In the genomic region with DNA sequence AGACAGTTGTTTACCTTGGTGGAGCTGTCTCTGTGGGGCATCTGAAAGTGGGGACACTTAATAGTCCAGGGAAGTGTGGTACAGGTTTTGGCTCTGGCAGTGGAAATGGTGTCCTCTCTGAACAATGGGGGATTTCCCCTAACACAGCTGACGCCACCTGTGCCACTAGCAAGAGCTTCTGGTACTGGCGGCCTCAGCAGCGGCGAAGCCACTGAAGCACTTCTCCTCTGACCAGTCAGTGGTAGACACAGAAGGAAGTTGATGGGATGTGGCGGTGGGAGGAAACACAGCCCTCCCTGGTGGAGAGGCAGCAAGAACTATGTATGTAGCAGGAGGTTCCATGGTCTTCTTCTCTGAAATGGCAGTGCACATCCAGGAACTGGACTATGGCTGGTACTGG, we compare ENCODE assay signal across 27 mouse cellular contexts. TPM values are rescaled to one million over a fixed set of nuclear protein-coding genes. Genes with fewer than 3 reads are reported as not detected.
DNase-seq lines count a peak whose midpoint lies in the region; ATAC-seq and TF ChIP-seq lines count a peak whose summit lies in the region.
"Had no signal": no experiment of that assay in that cellular context is flagged by ENCODE, and none has a peak within 500 bp of the region (broad histone marks: within the 10 kb centered on the region; RNA-seq: fewer than 3 reads in every experiment).

No protein-coding gene starts in this region.

- H3K4me2 ChIP-seq in liver, postnatal 0 days (ENCODE audit: low read depth, low read length): no peak overlapping the region
- H3K4me2 ChIP-seq in liver, embryonic 12.5 days: no peak overlapping the region
- H3K4me2 ChIP-seq: embryonic facial prominence, embryonic 13.5 days; forebrain, embryonic 12.5 days; forebrain, embryonic 15.5 days; heart, embryonic 11.5 days; hindbrain, embryonic 13.5 days had no signal

- H3K36me3 ChIP-seq in liver, postnatal 0 days (replicated peaks; ENCODE audit: insufficient read depth, low read length): peaks cover 62% of the 10 kb centered on the region
- H3K36me3 ChIP-seq in liver, embryonic 12.5 days: peaks cover 65% of the 10 kb centered on the region

- no peaks in the 10 kb centered on the region for H3K9me3 ChIP-seq in liver, postnatal 0 days (ENCODE audit: low read length)
- no peaks in the 10 kb centered on the region for H3K9me3 ChIP-seq in liver, embryonic 12.5 days (replicated peaks)
- H3K9me3 ChIP-seq: embryonic facial prominence, embryonic 10.5 days; embryonic facial prominence, embryonic 13.5 days; forebrain, embryonic 12.5 days; forebrain, embryonic 15.5 days; hindbrain, embryonic 10.5 days; hindbrain, embryonic 13.5 days had no signal

- intact Hi-C loops in gastrocnemius, postnatal 36 days (cut with DNase I): no loop called here

- TF ChIP-seq EP300 in liver, postnatal 0 days (IDR thresholded peaks at IDR 0.05; ENCODE audit: low read depth): no peak

- H3K4me3 ChIP-seq in liver, postnatal 0 days (ENCODE audit: low read depth, low read length): no peak overlapping the region
- H3K4me3 ChIP-seq in liver, embryonic 12.5 days: no peak overlapping the region
- H3K4me3 ChIP-seq: embryonic facial prominence, embryonic 10.5 days; embryonic facial prominence, embryonic 13.5 days; erythroblast, embryonic 14.5 days; forebrain, embryonic 12.5 days; forebrain, embryonic 15.5 days; hindbrain, embryonic 10.5 days; hindbrain, embryonic 13.5 days had no signal

- H3K9ac ChIP-seq in liver, postnatal 0 days (replicated peaks): no peak overlapping the region
- H3K9ac ChIP-seq in liver, embryonic 12.5 days: no peak overlapping the region
- H3K9ac ChIP-seq: embryonic facial prominence, embryonic 13.5 days; forebrain, embryonic 12.5 days; forebrain, embryonic 15.5 days; hindbrain, embryonic 13.5 days had no signal

- H3K27ac ChIP-seq in liver, postnatal 0 days (ENCODE audit: low read depth): no peak overlapping the region
- H3K27ac ChIP-seq in liver, embryonic 12.5 days: no peak overlapping the region
- H3K27ac ChIP-seq: embryonic facial prominence, embryonic 10.5 days; embryonic facial prominence, embryonic 13.5 days; forebrain, embryonic 12.5 days; forebrain, embryonic 15.5 days; hindbrain, embryonic 10.5 days; hindbrain, embryonic 13.5 days had no signal

- no peaks in the 10 kb centered on the region for H3K27me3 ChIP-seq in liver, postnatal 0 days (ENCODE audit: insufficient read depth, low read length)
- no peaks in the 10 kb centered on the region for H3K27me3 ChIP-seq in liver, embryonic 12.5 days (replicated peaks)
- H3K27me3 ChIP-seq: embryonic facial prominence, embryonic 13.5 days; forebrain, embryonic 12.5 days; forebrain, embryonic 15.5 days; hindbrain, embryonic 13.5 days had no signal

- no peak for DNase-seq in liver, postnatal 0 days
- no peak for DNase-seq in gastrocnemius, postnatal 36 days
- no peak for DNase-seq in urinary bladder, postnatal 10 days (ENCODE audit: low spot score)
- DNase-seq: adrenal gland, postnatal 10 days; adrenal gland, postnatal 36 days; cerebellum, adult 11 months; cerebellum, adult 2 months; cerebellum, adult 9-11 months; cerebellum, postnatal 25 days; embryo, embryonic 11 days; gastrocnemius, postnatal 25 days; heart, adult 11 months had no signal

- no peak for ATAC-seq in liver, postnatal 0 days
- ATAC-seq in liver, embryonic 12.5 days: no peak
- ATAC-seq in common myeloid progenitor, adult 5-6 weeks (replicated peaks; ENCODE audit: low read depth, poor library complexity, severe bottlenecking): peak; percentile 57
- ATAC-seq in megakaryocyte progenitor cell, adult 5-6 weeks (replicated peaks; ENCODE audit: poor library complexity): peak; percentile 66
- ATAC-seq in neutrophil, adult 5-6 weeks (ENCODE audit: extremely low read depth, insufficient number of reproducible peaks, low FRiP score, poor library complexity, severe bottlenecking): peak; percentile 15; the same call in 1 of the 2 replicates
- no peak for ATAC-seq in CD4-positive, CD25-positive, alpha-beta regulatory T cell, adult 4 months
- ATAC-seq: activated CD4-positive, CD25-positive, alpha-beta regulatory T cell, adult 4 months; forebrain, embryonic 15.5 days; hindbrain, embryonic 16.5 days had no signal

- WGBS in liver, postnatal 0 days (ENCODE audit: insufficient replicate concordance): 77% methylated on average over 5 of the region's 5 CpGs
- 77% methylated on average over 5 of the region's 5 CpGs for WGBS in liver, embryonic 12.5 days (ENCODE audit: insufficient replicate concordance)

- H3K4me1 ChIP-seq in liver, postnatal 0 days (ENCODE audit: insufficient read depth): no peaks in the 10 kb centered on the region
- H3K4me1 ChIP-seq in liver, embryonic 12.5 days: no peaks in the 10 kb centered on the region
- H3K4me1 ChIP-seq: embryonic facial prominence, embryonic 10.5 days; embryonic facial prominence, embryonic 13.5 days; forebrain, embryonic 12.5 days; forebrain, embryonic 15.5 days; hindbrain, embryonic 10.5 days; hindbrain, embryonic 13.5 days had no signal

- TF ChIP-seq CTCF in liver, postnatal 0 days (IDR thresholded peaks at IDR 0.05; ENCODE audit: low read depth): 0 out of 2 replicates have a peak, but pooled peaks have one; percentile 11

RNA-seq across cellular contexts. Expression of gene Crot, which starts 32.6 kb away (rescaled TPM):
- polyA plus RNA-seq in liver, postnatal 0 days (2015; fragmentation: Nextera tagmentation; extraction: Ambion mirVana): 255 and 267 TPM in 2 replicates
- 30.1 and 31.4 TPM in 2 replicates for polyA plus RNA-seq in liver, embryonic 12.5 days (2016; fragmentation: Nextera tagmentation; extraction: Ambion mirVana)
- 44.1 and 51.0 TPM in 2 replicates for total RNA-seq in common myeloid progenitor, adult 5-6 weeks (2017)
- total RNA-seq in megakaryocyte progenitor cell, adult 5-6 weeks (2015): 27.5 and 28.5 TPM in 2 replicates
- 36.1 and 44.7 TPM in 2 replicates for total RNA-seq in megakaryocyte progenitor cell, adult 5-6 weeks (2017)
- 43.8 and 44.7 TPM in 2 replicates for total RNA-seq in neutrophil, adult 5-6 weeks (2017)
- polyA plus RNA-seq in CD4-positive, CD25-positive, alpha-beta regulatory T cell, adult 4 months (2017; shearing (Covaris generic)): 10 to 100 TPM; 69.6 to 70.4 TPM
- 10 to 100 TPM; 25.2 to 27.8 TPM for total RNA-seq in gastrocnemius, postnatal 36 days (2021)

Comparison
In these comparisons a context has a peak if more than half of its experiments do, and no peak if none do; other contexts are left out.
1. ATAC-seq: peak in common myeloid progenitor, adult 5-6 weeks (single experiment), megakaryocyte progenitor cell, adult 5-6 weeks (single experiment) and neutrophil, adult 5-6 weeks (single experiment); none in liver, postnatal 0 days (single experiment), liver, embryonic 12.5 days (single experiment) and CD4-positive, CD25-positive, alpha-beta regulatory T cell, adult 4 months (single experiment).